Mouse (Mus musculus) left cerebral cortex, postnatal 10 days (tissue): ENCODE data around the gene Mrpl45. TPM values are rescaled to one million over a fixed set of nuclear protein-coding genes. Genes with fewer than 3 reads are reported as not detected.
"Not testable (repeated sequence)": the region's sequence is repeated elsewhere in the genome, so short reads cannot be mapped to it uniquely, and the experiment has no call there.

Experiments used
- DNase-seq, 2 experiments: peaks; one replicate each; pipeline ENCODE4 v3.0.0; 2021 to 2022; ENCODE audit warnings: low spot score in 2 of 2, mixed read lengths in 1 of 2; ENCODE audit errors: extremely low spot score in 1 of 2
- intact Hi-C: fragments of 180-260 bp; cut with DNase I; formaldehyde crosslinking; loops from one replicate; pipeline ENCODE4 v1.15.1; 2025
- total RNA-seq, 2 experiments: library from RNA; stranded (reverse); gene quantifications; 2 replicates each; pipeline ENCODE4 v1.2.3; 2021

Gene Mrpl45
- 10 to 100 TPM; 20.4 to 23.3 TPM for total RNA-seq

GRCm38 (mm10) chr11:97315504-97316503, at the start of gene Mrpl45:
TSS of gene Mrpl45 (plus strand) at chr11:97315716.
- intact Hi-C loops = loop anchor here (5.0 kb wide), 1 partner anchor 34 kb away; the partner anchor contains the start of gene Npepps
- peak; percentile 97 to 98 for DNase-seq

DNA sequence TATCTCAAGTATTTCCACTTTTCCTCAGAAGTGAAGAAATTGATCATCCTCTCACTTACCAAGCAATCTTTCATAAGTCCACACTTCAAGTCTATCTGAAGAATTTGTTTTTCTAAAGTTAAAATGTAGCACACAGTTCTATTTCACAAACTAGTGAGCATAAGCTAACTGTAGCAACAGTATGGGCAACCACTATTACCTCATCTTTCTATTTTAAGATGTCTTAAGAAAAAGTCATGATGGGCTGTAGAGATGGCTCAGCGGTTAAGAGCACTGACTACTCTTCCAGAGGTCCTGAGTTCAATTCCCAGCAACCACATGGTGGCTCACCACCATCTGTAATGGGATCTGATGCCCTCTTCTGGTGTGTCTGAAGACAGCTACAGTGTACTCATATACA, 49.0 kb upstream of the Mrpl45 start:
- intact Hi-C loops, DNase-seq: not testable (repeated sequence)

GRCm38 (mm10) chr11:97270004-97270403, 45.5 kb upstream of the Mrpl45 start:
- intact Hi-C loops, DNase-seq: not testable (repeated sequence)

DNA sequence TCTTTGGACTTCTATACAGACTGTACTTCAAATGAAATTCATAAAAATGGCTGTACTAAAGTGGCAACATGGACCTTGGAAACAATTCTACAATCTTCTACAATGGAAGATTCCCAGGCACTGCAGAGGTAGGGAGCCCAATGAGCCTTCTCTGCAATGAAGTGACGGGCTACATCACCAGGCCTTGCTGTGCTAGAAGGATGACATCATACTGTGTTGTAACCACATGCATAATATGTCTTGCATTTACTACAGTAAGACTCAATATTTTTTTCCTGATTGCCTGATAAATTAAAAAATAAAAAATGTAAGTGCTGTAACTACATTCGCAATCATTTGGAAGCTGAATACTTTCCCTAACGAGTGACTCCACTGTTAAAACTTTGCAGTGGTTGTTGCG, 42.7 kb upstream of the Mrpl45 start:
- intact Hi-C loops = no loop called here
- DNase-seq = no peak

- intact Hi-C loops = no loop called here
- DNase-seq = no peak
Measured at GRCm38 (mm10) chr11:97273613-97274012, 41.9 kb upstream of the Mrpl45 start.

GRCm38 (mm10) chr11:97274947-97275346, 40.6 kb upstream of the Mrpl45 start:
- intact Hi-C loops, DNase-seq: not testable (repeated sequence)

GRCm38 (mm10) chr11:97275349-97275748, 40.2 kb upstream of the Mrpl45 start:
- intact Hi-C loops = no loop called here
- DNase-seq = no peak

- intact Hi-C loops = no loop called here
- no peak for DNase-seq
Measured at GRCm38 (mm10) chr11:97276019-97276418, 39.5 kb upstream of the Mrpl45 start.

- no peak for DNase-seq
- intact Hi-C loops = no loop called here
Measured at GRCm38 (mm10) chr11:97277166-97277565, 38.4 kb upstream of the Mrpl45 start.

DNA sequence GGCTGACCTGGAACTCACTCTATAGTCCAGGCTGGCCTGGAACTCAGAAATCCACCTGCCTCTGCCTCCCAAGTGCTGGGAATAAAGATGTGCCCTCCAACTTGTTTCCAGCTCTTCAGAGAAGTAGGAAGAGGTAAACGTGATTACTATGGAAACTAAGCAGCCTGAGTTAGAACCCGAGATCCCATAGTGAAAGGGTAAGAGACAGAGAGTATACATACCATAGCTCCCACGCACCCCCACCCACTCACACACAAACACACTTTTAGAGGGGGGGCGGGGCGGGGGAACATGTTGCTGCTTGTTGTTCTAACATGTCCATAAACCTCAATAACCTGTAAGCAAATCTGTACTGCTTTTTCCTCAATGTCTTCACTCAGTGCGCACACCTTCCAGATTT, 37.1 kb upstream of the Mrpl45 start:
- intact Hi-C loops = no loop called here
- DNase-seq = no peak

DNA sequence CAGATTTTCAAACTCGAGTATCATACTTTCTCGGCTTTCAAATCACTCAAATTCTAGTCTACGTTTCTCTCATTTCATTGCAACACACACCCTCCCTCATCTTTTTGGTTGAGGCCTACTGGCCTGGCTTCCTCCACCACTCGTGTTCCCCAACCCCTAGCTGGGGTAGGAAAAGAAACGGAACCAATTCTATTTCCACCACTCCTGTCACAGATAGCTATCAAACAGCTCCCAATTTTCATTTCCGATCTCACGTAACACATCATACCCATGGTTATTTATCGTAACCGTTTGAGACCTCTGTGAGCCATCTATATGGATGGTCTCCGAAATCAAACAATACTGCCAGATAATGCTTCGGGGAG, 36.5 kb upstream of the Mrpl45 start:
- intact Hi-C loops = no loop called here
- no peak for DNase-seq

- DNase-seq = peak; percentile 45 to 80
- intact Hi-C loops = loop anchor here (5.0 kb wide), 1 partner anchor 38 kb away; the partner anchor contains the start of gene Mrpl45
Measured at GRCm38 (mm10) chr11:97279405-97280215, 35.9 kb upstream of the Mrpl45 start.

DNA sequence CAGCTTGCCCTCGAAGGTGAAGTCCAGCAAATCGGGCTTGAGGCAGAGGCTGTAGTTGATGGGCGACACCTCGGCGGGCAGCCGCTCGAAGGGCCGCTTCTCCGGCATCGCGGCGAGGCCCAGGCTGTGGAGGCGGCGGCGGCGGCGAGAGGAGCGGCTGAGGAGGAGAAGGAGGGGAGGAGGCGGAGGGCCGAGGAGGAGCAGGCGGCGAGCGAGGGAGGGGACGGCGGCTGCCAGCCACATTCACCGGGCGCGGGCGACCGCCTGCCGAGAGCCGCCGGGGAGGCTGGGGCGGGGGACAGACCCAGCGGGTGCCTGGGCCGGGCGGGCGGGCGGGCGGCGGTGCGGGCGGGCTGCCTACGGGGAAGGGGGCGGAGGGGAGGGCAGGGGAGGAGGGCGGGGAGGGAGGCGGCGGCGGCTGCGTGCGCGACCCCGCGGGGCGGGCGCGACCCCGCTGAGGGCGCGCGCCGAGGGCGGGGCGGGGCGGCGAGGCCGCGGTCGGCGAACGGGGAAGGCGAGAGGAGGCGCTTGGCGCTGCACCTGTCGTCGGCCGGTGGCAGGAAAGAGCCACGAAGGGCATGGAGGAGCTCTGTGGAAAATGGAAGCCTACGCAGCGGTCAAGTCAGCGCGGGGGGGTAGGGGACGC, 35.2 kb upstream of the Mrpl45 start, which contains the start of gene Npepps:
Gene Npepps, minus strand, starts transcription at position 423 of the 646 bp plus-strand sequence.
- intact Hi-C loops = loop anchor here (5.0 kb wide), 1 partner anchor 37 kb away; the partner anchor contains the start of gene Mrpl45
- DNase-seq = peak; percentile 39 to 87

- DNase-seq = no peak
- intact Hi-C loops = loop anchor here (5.0 kb wide), 1 partner anchor 35 kb away; the partner anchor contains the start of gene Mrpl45
Measured at GRCm38 (mm10) chr11:97282179-97282578, 33.3 kb upstream of the Mrpl45 start.

DNA sequence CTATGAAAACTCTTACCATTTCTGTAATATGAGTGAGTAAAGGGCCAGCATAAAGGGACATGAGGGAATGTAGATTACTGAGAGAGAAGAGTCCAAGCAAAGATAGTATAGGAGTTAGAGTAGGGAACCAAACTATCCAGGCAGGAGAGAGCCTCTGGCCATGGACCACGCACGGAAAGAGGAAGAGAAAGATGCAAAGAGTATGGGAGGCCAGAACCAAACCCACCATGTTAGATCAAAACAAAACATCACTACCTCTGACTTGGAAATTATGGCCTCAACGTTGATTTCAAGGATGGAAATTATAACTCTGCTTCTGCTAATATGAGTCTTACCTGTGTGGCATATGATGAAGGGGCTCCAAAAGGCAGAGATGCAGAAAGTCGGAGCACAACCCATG, 30.7 kb upstream of the Mrpl45 start:
- intact Hi-C loops = loop anchor here (5.0 kb wide), 1 partner anchor 32 kb away; the partner anchor contains the start of gene Mrpl45
- DNase-seq = no peak

DNA sequence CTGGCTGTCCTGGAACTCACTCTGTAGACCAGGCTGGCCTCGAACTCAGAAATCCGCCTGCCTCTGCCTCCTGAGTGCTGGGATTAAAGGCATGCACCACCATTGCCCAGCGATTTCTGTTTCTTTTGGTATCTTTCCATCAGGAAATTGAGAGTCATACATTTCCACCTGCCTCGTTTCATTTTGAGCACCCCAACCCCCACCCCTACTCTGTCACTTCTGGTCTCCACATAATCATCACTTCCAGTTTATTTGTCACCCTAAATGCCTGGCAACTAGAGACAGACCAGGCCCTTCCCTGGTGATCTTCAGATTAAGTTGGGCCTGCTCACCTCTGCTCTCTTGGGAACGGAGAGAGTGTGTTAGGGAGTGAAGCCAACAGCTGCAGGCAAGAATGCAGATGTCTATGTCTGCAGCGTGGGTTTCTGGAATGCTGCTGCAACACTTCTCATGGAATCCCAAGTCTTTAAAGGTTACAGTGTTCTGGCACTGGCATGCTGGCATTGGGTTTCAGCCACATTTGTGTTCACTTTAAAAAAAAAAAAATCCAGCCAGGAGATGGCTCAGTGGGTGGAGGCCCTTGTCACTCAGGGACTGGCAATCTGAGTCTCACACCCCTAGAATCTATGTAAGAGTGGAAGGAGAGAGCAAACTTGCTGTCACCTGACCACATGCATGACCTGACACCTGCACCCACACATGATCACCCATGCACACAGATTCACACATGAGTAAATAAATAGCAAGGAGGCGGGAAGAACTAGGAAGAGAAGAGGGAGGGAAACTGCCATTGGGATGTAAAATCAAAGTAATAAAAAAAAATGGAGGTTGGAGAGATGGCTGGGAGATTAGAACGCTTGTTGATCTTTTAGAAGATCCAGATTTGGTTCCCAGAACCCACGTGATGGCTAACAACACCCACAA, 29.4 kb upstream of the Mrpl45 start:
- DNase-seq = no peak
- intact Hi-C loops = no loop called here

GRCm38 (mm10) chr11:97286973-97287372, 28.5 kb upstream of the Mrpl45 start:
- no peak for DNase-seq
- intact Hi-C loops = no loop called here

- DNase-seq = no peak
- intact Hi-C loops = no loop called here
Measured at GRCm38 (mm10) chr11:97287643-97288042, 27.9 kb upstream of the Mrpl45 start.
